Mouse (Mus musculus) liver, postnatal 0 days (tissue): Measurements from ENCODE around the gene Ascc3. TPM values are rescaled to one million over a fixed set of nuclear protein-coding genes. Genes with fewer than 3 reads are reported as not detected.

Source experiments
- ATAC-seq: fragments of 200-750 bp; cut with Nextera tagmentation; 2 replicates; pipeline ENCODE4 v1.8.0; 2017; ENCODE audit warnings: mild to moderate bottlenecking, moderate library complexity
- DNase-seq: peaks from one replicate; pipeline ENCODE4 v3.0.0-alpha.2; 2016
- H3K27ac ChIP-seq: fragments of 300-500 bp; sonication (generic); 2 replicates; pipeline ENCODE4 v1.5.1; 2014; ENCODE audit warnings: antibody characterized with exemption, moderate library complexity, mild to moderate bottlenecking, low read depth
- H3K27me3 ChIP-seq: fragments of 300-500 bp; sonication (generic); 2 replicates; pipeline ENCODE4 v1.6.1; 2014; ENCODE audit warnings: low read length, control low read depth, mixed read lengths; ENCODE audit not compliant: insufficient read depth
- H3K36me3 ChIP-seq: fragments of 300-500 bp; sonication (generic); replicated peaks from 2 replicates; pipeline ENCODE4 v1.6.1; 2014; ENCODE audit warnings: mild to moderate bottlenecking, control low read depth, low read length, moderate library complexity, mixed read lengths; ENCODE audit not compliant: insufficient read depth
- H3K4me1 ChIP-seq: fragments of 300-500 bp; sonication (generic); 2 replicates; pipeline ENCODE4 v1.6.1; 2014; ENCODE audit warnings: antibody characterized with exemption, mild to moderate bottlenecking, control low read depth; ENCODE audit not compliant: insufficient read depth
- H3K4me2 ChIP-seq: fragments of 300-500 bp; sonication (generic); 2 replicates; pipeline ENCODE4 v1.6.1; 2014; ENCODE audit warnings: low read depth, mild to moderate bottlenecking, low read length, moderate library complexity, mixed read lengths
- H3K4me3 ChIP-seq: fragments of 300-500 bp; sonication (generic); 2 replicates; pipeline ENCODE4 v1.5.1; 2014; ENCODE audit warnings: low read depth, low read length
- H3K9ac ChIP-seq: fragments of 300-500 bp; sonication (generic); replicated peaks from 2 replicates; pipeline ENCODE4 v1.6.1; 2014; ENCODE audit warnings: mild to moderate bottlenecking, moderate library complexity
- H3K9me3 ChIP-seq: fragments of 300-500 bp; sonication (generic); 2 replicates; pipeline ENCODE4 v1.6.1; 2016; ENCODE audit warnings: mild to moderate bottlenecking, control low read depth, low read length, mixed read lengths
- CTCF ChIP-seq: sonication (generic); IDR thresholded peaks from 2 replicates; pipeline ENCODE4 v1.5.1; 2016; ENCODE audit warnings: antibody characterized with exemption, low read depth
- EP300 ChIP-seq: IDR thresholded peaks from 2 replicates; pipeline ENCODE4 v1.6.1; 2016; ENCODE audit warnings: antibody characterized with exemption, low read depth, mild to moderate bottlenecking
- whole genome bisulfite sequencing: fragments of 180-500 bp; shearing (Covaris S2); extraction: QIAGEN DNeasy Blood & Tissue Kit; methylation state at CpG from one replicate; pipeline ENCODE4 v1.1.7; 2014; ENCODE audit not compliant: insufficient replicate concordance; 5-methylcytosine and 5-hydroxymethylcytosine counted together
- polyA plus RNA-seq: library from polyadenylated mRNA; unstranded; fragments of >200 nt; fragmentation: Nextera tagmentation; extraction: Ambion mirVana; gene quantifications from 2 replicates; pipeline ENCODE4 v1.2.1, GENCODE M21; 2015

Gene Ascc3
- polyA plus RNA-seq, 1 experiment from 2014 or later = 7.8 TPM

DNA sequence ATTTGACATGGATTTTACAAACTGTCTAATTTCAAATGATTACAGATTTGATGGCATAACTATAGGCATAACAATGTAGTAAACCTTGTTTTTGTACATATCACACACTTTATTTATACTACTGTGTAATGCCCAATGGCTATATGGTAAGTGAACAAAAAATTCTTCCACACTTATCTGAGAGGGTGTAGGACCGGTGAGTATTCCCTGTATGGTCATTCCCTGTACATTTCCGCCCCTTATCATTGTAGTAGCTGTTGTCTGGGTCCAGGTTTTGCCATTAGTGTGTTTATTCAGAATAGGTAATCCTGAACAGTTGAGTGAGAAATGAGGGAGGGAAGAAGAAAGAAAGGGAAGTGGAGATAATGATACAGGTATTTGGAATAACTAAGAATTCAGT, 306.2 kb downstream of the Ascc3 start:
- H3K27me3 ChIP-seq = peaks cover 94% of the 10 kb centered on the region
- no peaks in the 10 kb centered on the region for H3K36me3 ChIP-seq
- 16% methylated on average over 2 of the region's 2 CpGs for WGBS
- H3K9me3 ChIP-seq = no peaks in the 10 kb centered on the region
- H3K27ac ChIP-seq = no peak overlapping the region
- peaks cover 11% of the 10 kb centered on the region for H3K4me1 ChIP-seq
- H3K9ac ChIP-seq = no peak overlapping the region
- H3K4me2 ChIP-seq = no peak overlapping the region
- TF ChIP-seq CTCF (no peak), EP300 (no peak)
- DNase-seq (no peak), ATAC-seq (no peak)
- H3K4me3 ChIP-seq = no peak overlapping the region

DNA sequence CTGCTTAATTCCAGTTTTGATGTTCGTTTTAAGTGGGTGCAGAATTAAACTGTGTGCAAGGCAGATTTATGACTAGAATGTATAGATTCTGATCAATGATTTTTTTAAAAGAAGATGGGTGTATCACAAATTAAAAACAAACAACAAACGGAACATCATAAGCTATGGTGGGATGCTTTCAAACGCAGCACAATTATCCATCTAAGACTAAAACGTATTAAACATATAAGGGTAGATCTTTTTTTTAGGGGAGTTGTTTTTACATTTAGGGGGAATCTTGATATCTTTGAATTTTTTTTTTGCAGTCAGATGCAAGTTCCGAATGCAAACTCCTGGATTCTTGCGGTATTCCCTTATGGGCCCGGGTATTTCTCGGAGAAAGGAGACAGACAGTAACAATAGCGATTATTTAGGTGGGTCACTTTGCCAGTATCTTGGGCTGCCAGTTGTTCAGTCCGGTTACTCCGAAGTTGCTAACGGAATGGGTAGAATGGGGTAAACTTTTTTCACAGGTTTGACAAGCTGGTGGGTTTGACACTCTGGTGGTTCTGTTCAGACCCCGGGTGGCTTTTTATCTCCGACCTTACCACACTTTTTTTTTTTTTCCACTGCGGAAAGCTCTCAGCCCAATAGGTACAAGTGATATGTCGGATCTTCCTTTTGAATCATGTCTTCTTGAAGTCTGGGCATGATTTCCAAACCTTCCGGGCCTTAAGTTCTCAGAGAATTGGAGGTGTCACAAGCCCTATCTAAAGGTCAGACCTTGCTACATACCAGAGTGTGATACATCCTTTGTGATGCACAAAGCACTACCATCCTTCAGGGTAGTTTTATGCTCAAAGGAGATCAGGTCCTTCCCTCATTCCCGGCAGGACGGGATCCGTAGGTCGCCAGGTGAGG, 307.6 kb downstream of the Ascc3 start:
- H3K4me3 ChIP-seq = no peak overlapping the region
- no peak for TF ChIP-seq CTCF
- no peak for TF ChIP-seq EP300
- peaks cover 3% of the 10 kb centered on the region; the same call in 1 of the 2 replicates for H3K4me1 ChIP-seq
- WGBS = 4% methylated on average over 21 of the region's 21 CpGs
- H3K27ac ChIP-seq = no peak overlapping the region
- DNase-seq = no peak
- H3K9me3 ChIP-seq = no peaks in the 10 kb centered on the region
- no peak overlapping the region for H3K4me2 ChIP-seq
- ATAC-seq = no peak
- no peak overlapping the region for H3K9ac ChIP-seq
- H3K36me3 ChIP-seq = no peaks in the 10 kb centered on the region
- H3K27me3 ChIP-seq = peaks cover 94% of the 10 kb centered on the region
